Mouse (Mus musculus): Measurements from ENCODE around the gene Fpgs. TPM values are rescaled to one million over a fixed set of nuclear protein-coding genes. Genes with fewer than 3 reads are reported as not detected.

Fpgs gene
- polyA plus RNA-seq, 1 experiment from 2014 or later, result 29.5 TPM

DNA sequence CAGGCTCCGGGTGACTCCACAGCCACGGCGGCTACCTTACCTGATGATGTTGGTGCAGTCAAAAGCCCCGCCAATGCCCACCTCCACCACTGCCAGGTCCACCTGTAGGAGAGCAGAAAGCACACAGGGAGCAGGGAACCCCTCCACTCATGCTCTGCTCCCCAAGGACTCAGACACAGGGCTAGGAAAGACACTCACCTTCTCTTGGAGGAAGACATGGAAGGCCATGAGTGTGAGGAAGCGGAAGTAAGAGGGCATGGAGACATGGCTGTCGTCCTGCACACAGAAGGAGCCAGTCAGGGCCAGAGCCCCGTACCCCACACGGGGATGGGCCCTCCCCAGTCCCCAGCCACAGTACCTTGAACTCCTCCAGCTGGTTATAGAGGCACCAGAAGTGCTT lies 16.4 kb downstream of the Fpgs start:
- Histone ChIP-seq H3K27me3 (ENCODE audit: poor library complexity, severe bottlenecking) (no peaks in the 10 kb centered on the region), H3K27ac (no peak overlapping the region), H3K4me1 (peaks cover 23% of the 10 kb centered on the region), H3K4me3 (no peak overlapping the region), H3K9me3 (no peaks in the 10 kb centered on the region), H3K36me3 (replicated peaks) (peaks cover 70% of the 10 kb centered on the region)
- no peak for DNase-seq (ENCODE audit: extremely low spot score, low spot score)
- WGBS, result 91% methylated on average over 8 of the region's 8 CpGs

DNA sequence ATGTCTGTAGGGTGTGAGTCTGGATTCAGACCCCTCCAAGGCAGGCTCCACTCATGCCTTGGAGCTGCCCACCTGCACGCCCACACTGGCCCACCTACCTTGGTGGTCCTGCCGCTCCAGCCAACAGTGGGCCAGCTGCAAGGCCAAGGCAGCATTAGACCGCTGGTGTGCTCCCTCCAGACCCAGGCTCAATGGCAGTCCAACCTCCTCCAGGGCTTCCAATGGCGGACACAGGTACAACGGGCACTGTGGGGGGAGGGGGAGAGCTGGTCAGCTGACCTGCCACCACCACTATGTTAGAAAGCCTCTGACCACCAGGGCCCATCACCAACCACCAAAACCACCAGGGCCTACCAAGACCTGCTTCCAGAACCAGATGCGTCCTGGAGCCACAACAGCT lies 17.3 kb downstream of the Fpgs start:
- Histone ChIP-seq H3K27me3 (ENCODE audit: poor library complexity, severe bottlenecking) (no peaks in the 10 kb centered on the region), H3K27ac (no peak overlapping the region), H3K4me1 (peaks cover 21% of the 10 kb centered on the region), H3K36me3 (replicated peaks) (peaks cover 74% of the 10 kb centered on the region), H3K9me3 (no peaks in the 10 kb centered on the region), H3K4me3 (no peak overlapping the region)
- DNase-seq (ENCODE audit: extremely low spot score, low spot score), result no peak
- WGBS, result 91% methylated on average over 6 of the region's 6 CpGs

DNA sequence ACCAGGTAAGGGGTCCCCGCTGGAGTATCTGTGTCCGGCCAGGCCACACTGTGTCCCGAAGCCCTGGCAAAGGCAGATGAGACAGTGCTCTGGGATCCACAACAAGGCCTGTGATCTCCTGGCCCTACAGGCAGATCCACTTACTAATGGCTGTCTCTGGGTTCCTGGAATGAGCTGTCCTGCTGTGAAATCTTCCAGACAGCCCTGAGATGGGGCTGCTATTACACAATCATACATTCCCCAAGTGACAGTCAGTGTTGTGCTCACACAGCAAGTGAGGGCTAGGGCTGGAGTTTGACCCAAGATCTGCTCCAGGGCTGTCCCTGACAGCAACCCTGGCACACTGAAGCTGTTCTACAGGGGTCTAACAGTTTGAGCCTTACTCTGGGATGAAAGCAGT lies 18.1 kb downstream of the Fpgs start:
- H3K27me3 ChIP-seq (ENCODE audit: poor library complexity, severe bottlenecking), result no peaks in the 10 kb centered on the region
- peaks cover 71% of the 10 kb centered on the region for H3K36me3 ChIP-seq (replicated peaks)
- 97% methylated on average over 3 of the region's 3 CpGs for WGBS
- H3K27ac ChIP-seq, result no peak overlapping the region
- no peak for DNase-seq (ENCODE audit: extremely low spot score, low spot score)
- H3K4me1 ChIP-seq, result peaks cover 21% of the 10 kb centered on the region
- no peaks in the 10 kb centered on the region for H3K9me3 ChIP-seq
- no peak overlapping the region for H3K4me3 ChIP-seq

DNA sequence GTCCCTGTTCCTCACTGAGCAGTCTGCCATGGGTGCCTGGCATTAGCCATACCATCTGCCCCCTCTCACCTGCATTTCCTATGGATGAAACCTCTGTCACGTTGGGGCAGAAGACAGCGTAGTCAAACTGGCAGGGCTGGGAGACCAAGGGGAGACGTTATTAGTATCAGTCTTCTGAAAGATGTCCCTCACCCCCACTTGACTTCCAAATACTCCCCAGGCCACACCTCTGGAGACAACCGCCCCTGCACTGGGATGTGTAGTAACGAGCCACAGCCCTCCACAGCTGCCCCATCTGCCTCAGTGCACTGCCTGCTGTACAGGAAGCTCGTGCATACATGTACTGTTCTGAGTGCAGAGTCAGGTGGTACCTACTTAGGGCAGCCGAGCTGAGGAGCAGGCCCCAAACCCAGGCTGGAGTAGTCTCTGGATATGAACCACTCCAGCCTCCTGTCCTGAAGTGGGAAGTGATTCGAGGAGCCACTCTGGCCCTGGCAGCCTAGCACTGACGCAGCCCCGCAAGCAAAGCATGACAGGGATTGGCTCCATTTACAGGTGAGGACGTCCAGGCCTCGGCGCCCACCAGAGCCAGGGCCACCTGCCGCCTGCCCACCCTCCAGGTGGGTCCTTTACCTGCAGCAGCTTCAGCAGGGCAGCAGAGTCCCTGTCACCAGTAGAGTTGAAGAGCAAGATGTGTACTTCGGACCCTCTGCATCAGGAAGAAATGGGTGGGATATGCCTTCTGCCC lies 19.1 kb downstream of the Fpgs start:
- H3K4me3 ChIP-seq, result no peak overlapping the region
- H3K27ac ChIP-seq, result no peak overlapping the region
- H3K4me1 ChIP-seq, result peaks cover 16% of the 10 kb centered on the region
- H3K9me3 ChIP-seq, result no peaks in the 10 kb centered on the region
- 95% methylated on average over 15 of the region's 15 CpGs for WGBS
- H3K27me3 ChIP-seq (ENCODE audit: poor library complexity, severe bottlenecking), result no peaks in the 10 kb centered on the region
- peaks cover 71% of the 10 kb centered on the region for H3K36me3 ChIP-seq (replicated peaks)
- no peak for DNase-seq (ENCODE audit: extremely low spot score, low spot score)

DNA sequence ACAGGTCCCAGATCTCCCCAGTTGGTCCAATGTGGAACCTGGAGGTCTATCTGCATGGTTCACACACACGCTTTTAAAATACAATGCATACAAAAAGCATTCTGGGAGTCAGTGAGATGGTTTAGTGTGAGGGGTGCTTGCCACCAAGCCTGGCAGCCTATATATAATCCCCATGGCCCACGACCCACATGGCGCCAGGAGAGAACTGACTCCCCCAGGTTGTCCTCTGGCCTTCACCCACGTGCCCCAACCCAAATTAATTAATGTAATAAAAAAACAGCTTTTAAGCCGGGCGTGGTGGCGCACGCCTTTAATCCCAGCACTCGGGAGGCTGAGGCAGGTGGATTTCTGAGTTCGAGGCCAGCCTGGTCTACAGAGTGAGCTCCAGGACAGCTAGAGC lies 20.2 kb downstream of the Fpgs start:
- 94% methylated on average over 10 of the region's 10 CpGs for WGBS
- H3K9me3 ChIP-seq, result no peaks in the 10 kb centered on the region
- no peak for DNase-seq (ENCODE audit: extremely low spot score, low spot score)
- peaks cover 12% of the 10 kb centered on the region; the same call in 1 of the 2 replicates for H3K4me1 ChIP-seq
- no peak overlapping the region for H3K27ac ChIP-seq
- no peak overlapping the region for H3K4me3 ChIP-seq
- no peaks in the 10 kb centered on the region for H3K27me3 ChIP-seq (ENCODE audit: poor library complexity, severe bottlenecking)
- H3K36me3 ChIP-seq (replicated peaks), result peaks cover 71% of the 10 kb centered on the region

DNA sequence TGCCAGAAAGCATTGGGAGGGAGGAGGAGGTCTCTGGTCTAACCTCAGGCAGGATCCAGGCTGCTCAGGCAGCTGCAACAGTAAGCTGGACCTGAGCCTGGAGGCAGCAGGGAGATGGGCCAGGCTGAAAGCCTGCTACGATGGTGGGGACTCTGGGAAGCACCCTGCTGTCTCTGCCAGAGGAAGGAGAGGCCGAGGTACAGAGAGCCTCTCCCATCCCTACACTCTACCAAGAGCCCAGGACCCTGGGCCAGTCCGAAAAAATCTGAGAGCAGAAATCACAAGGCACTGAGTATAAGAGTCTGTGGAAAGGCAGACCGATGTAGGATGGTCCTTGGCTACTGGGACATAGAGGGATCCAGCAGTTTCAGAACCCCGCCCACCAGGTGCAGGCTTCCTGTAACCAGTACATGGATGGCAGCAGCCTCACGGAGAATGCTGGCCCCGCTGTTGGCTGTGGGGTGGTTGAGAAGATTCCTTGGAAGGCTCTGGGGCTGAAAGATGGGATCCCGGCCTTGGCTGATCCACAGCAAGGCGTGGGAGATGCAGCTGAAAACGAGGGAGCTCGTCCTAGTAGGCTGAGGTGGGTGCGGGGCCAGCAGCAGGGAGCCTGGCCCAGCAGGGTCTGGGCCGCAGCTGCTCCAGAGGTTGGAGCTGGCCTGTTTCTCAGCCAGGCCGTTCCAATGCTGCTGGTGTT lies 21.1 kb downstream of the Fpgs start:
- Histone ChIP-seq H3K9me3 (no peaks in the 10 kb centered on the region), H3K27ac (no peak overlapping the region), H3K4me1 (peaks cover 12% of the 10 kb centered on the region; the same call in 1 of the 2 replicates), H3K4me3 (no peak overlapping the region), H3K36me3 (replicated peaks) (peaks cover 67% of the 10 kb centered on the region), H3K27me3 (ENCODE audit: poor library complexity, severe bottlenecking) (no peaks in the 10 kb centered on the region)
- DNase-seq (ENCODE audit: extremely low spot score, low spot score), result no peak
- 82% methylated on average over 14 of the region's 14 CpGs for WGBS

DNA sequence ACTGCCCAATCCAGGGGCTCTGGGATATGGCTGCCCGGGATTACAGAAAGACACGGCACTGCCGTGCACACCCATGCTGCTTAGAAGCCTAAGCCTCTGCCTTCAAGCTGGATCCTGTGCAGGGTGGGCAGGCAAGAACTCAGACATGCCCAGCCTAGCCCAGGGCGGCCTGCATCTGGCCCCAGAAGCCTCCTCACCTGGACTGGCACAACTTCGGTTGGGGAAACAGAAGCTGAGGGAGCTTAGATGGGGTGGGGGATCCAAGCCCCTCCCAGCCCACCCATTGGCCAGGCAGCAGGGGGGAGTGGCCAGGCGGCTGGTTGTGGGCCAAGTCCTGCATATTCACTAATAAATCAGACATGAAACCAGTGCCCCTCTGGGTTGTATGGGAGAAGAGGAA lies 22.2 kb downstream of the Fpgs start:
- WGBS, result 70% methylated on average over 6 of the region's 6 CpGs
- H3K27me3 ChIP-seq (ENCODE audit: poor library complexity, severe bottlenecking), result no peaks in the 10 kb centered on the region
- H3K4me1 ChIP-seq, result peaks cover 12% of the 10 kb centered on the region; the same call in 1 of the 2 replicates
- DNase-seq (ENCODE audit: extremely low spot score, low spot score), result no peak
- no peaks in the 10 kb centered on the region for H3K9me3 ChIP-seq
- peak overlapping the region; percentile 32 for H3K27ac ChIP-seq
- H3K4me3 ChIP-seq, result no peak overlapping the region
- peaks cover 59% of the 10 kb centered on the region for H3K36me3 ChIP-seq (replicated peaks)

DNA sequence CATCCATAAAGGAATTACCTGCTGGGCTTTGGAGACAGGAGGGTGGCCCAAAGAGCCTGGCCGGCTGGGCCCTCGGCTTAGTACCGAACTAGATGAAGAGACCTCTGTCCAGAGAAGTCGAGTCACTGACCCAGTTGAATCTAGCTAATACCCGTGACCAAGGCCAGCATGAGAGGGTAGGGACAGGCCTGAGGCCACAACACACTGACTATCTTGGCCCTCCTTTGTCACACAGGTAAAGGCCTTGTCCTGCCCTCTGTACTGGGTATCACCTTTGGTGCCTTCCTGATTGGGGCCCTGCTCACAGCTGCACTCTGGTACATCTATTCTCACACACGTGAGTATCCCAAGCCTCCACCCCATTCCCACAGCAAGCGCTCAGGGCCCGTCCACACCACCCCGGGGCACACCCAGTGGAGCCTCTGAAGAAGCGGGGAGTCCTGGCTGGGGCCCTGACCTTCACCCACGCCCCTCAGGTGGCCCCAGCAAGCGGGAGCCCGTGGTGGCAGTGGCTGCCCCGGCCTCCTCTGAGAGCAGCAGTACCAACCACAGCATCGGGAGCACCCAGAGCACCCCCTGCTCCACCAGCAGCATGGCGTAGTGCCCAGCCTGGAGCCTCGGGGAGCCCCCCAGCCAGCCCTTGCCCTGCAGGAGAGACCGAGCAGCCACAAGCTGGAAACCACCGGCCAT lies 22.8 kb downstream of the Fpgs start:
- no peak overlapping the region for H3K4me3 ChIP-seq
- H3K4me1 ChIP-seq, result peaks cover 12% of the 10 kb centered on the region; the same call in 1 of the 2 replicates
- WGBS, result 90% methylated on average over 19 of the region's 19 CpGs
- H3K9me3 ChIP-seq, result no peaks in the 10 kb centered on the region
- H3K36me3 ChIP-seq (replicated peaks), result peaks cover 53% of the 10 kb centered on the region
- H3K27ac ChIP-seq, result peak overlapping the region; percentile 32
- DNase-seq (ENCODE audit: extremely low spot score, low spot score), result no peak
- no peaks in the 10 kb centered on the region for H3K27me3 ChIP-seq (ENCODE audit: poor library complexity, severe bottlenecking)

DNA sequence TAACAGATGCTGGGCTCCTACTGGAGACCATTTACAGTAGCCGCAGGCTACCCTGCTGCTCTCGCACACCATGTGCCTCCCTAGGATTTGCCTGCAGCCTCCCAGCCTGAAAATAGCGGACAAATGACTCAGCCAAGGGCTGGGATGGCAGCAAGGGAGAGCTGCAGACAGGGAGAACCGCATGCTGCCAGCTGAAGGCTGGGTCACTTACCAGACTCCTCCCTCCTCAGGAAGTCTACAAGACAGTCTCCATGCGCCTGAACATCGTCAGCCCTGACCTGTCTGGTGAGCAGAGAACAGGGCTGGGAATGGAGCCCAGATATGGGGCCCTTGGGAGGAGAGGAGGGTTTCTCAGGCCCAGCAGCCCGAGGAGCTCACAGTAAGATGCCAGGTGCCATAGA lies 23.9 kb downstream of the Fpgs start:
- DNase-seq (ENCODE audit: extremely low spot score, low spot score), result no peak
- Histone ChIP-seq H3K27me3 (ENCODE audit: poor library complexity, severe bottlenecking) (no peaks in the 10 kb centered on the region), H3K27ac (peak overlapping the region; percentile 6; the same call in 1 of the 2 replicates), H3K4me3 (no peak overlapping the region), H3K36me3 (replicated peaks) (peaks cover 42% of the 10 kb centered on the region), H3K9me3 (no peaks in the 10 kb centered on the region), H3K4me1 (peaks cover 12% of the 10 kb centered on the region; the same call in 1 of the 2 replicates)
- 69% methylated on average over 7 of the region's 7 CpGs for WGBS

DNA sequence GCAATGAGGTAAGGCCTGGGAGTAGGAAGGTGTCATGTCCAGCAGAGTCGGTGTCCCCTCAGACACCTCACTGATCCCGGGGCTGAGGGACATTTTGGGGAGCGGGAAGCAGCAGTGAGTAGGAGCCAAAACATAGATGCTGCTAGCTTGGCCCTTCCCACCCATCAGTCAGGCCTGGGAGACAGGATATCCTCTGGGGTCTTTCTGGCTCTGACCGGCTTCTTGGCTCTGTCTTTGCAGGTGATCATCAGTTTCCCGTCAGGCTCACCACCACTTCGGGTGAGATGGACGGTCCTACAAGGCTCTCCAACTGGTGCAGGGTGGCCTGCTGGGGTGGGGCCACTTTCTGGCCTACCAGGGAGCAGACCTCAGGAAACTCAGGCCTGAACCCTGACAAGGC lies 26.3 kb downstream of the Fpgs start:
- DNase-seq (ENCODE audit: extremely low spot score, low spot score), result no peak
- no peaks in the 10 kb centered on the region for H3K27me3 ChIP-seq (ENCODE audit: poor library complexity, severe bottlenecking)
- H3K36me3 ChIP-seq (replicated peaks), result peaks cover 19% of the 10 kb centered on the region
- H3K9me3 ChIP-seq, result no peaks in the 10 kb centered on the region
- H3K4me3 ChIP-seq, result no peak overlapping the region
- 96% methylated on average over 7 of the region's 7 CpGs for WGBS
- no peak overlapping the region for H3K27ac ChIP-seq
- H3K4me1 ChIP-seq, result peaks cover 16% of the 10 kb centered on the region; the same call in 1 of the 2 replicates

DNA sequence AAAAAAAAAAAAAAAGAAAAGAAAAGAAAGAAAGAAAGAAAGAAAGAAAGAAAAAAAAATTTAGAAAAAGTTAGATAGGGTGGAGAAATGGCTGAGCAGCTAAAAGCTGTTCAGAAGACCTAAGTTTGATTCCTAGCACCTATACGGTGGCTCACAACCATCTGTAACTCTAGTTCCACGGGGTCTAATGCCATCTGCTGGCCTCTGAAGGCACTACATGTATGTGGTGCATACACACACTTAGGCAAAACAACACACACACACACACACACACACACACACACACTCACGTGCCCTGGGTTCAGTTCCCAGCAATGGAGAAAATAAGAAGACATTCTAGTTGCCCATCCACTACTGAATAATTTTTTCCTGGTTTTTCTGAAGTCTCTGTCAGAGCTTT lies 27.1 kb downstream of the Fpgs start:
- no peak overlapping the region for H3K27ac ChIP-seq
- peaks cover 11% of the 10 kb centered on the region for H3K36me3 ChIP-seq (replicated peaks)
- no peaks in the 10 kb centered on the region for H3K27me3 ChIP-seq (ENCODE audit: poor library complexity, severe bottlenecking)
- no peak for DNase-seq (ENCODE audit: extremely low spot score, low spot score)
- H3K9me3 ChIP-seq, result no peaks in the 10 kb centered on the region
- peaks cover 14% of the 10 kb centered on the region; the same call in 1 of the 2 replicates for H3K4me1 ChIP-seq
- no peak overlapping the region for H3K4me3 ChIP-seq
- 88% methylated on average over 3 of the region's 3 CpGs for WGBS

DNA sequence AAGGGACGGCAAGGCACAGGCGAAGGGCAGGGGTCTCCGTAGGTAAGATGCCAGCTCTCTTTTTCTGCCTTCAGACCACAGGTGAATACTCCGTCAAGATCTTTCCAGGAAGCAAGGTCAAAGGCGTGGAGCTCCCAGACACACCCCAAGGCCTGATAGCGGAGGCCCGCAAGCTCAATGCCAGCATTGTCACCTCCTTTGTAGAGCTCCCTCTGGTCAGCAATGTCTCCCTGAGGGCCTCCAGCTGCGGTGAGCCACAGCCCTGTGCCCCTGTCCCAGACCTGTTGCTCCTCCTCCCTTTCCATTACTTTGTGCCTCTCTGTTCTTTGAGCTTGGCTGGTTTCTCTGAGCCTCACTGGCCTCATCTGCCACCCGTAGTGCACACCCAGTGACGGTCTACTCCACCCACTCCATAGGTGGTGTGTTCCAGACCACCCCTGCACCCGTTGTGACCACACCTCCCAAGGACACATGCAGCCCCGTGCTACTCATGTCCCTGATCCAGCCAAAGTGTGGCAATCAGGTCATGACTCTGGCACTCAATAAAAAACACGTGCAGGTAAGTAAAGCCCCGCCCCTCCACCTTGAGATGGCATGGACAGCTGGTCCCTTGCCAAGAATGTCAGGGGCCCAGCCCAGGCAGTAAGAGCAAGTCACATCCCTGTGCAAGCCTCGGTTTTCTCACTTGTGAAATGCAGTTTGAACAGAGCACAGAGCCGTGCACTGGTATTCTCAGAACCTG lies 30.6 kb downstream of the Fpgs start:
- peaks cover 4% of the 10 kb centered on the region for H3K36me3 ChIP-seq (replicated peaks)
- 0 out of 2 replicates have a peak, but pooled peaks cover 3% of the 10 kb centered on the region for H3K4me1 ChIP-seq
- H3K27me3 ChIP-seq (ENCODE audit: poor library complexity, severe bottlenecking), result no peaks in the 10 kb centered on the region
- WGBS, result 85% methylated on average over 16 of the region's 16 CpGs
- H3K9me3 ChIP-seq, result no peaks in the 10 kb centered on the region
- DNase-seq (ENCODE audit: extremely low spot score, low spot score), result no peak
- no peak overlapping the region for H3K4me3 ChIP-seq
- H3K27ac ChIP-seq, result no peak overlapping the region
